Mouse (Mus musculus) liver, adult (tissue): ENCODE measurements around the gene Gm6377.

Source experiments
- GATA4 ChIP-seq: IDR thresholded peaks from 2 replicates; pipeline ENCODE4 v1.6.1; 2014; ENCODE audit warnings: mild to moderate bottlenecking, low read length; ENCODE audit not compliant: insufficient replicate concordance

Gm6377 gene

DNA sequence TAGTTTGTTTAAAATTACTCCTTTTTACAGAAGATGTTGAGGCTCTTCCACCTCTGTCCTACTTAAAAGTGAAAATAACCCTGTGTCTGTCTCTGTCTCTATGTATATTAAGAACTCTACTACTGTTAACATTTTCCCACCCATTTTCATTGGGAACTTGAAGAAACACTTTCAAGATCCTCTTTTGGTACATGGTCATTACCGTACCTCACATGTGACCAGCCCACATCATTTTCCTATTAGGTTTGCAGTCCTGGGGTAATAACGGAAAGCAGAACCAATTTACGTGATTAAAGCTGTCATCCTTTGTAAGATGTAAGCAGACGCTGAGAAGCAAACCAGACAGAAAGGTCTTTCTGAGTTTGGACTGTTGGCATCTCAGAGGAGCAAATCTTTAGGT lies at the start of gene Gm6377:
Gm6377 (plus strand) TSS at position 289 of the 400 bp plus-strand sequence.
- no peak for TF ChIP-seq GATA4

GRCm38 (mm10) chrX:109147108-109147507 lies 49.4 kb upstream of the Gm6377 start:
- no peak for TF ChIP-seq GATA4

GRCm38 (mm10) chrX:109151228-109151627 lies 45.3 kb upstream of the Gm6377 start:
- TF ChIP-seq GATA4: no peak

DNA sequence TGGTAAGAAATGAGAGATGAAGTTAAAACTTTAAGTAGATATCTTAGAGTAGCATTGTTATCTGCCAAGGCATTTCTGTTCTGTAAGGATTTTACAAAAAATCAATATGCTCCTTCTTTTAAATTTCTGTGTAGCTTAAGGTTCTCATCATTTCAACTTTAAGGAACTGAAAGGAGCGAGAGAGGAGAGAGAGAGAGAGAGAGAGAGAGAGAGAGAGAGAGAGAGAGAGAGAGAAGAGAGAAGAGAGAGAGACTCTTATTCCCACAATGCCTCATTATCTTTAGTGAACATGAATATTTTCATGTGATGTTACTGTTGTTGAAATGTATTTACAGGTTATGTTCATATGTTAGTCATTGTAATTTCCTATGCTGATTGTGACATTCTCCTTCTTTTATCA lies 36.2 kb upstream of the Gm6377 start:
- no peak for TF ChIP-seq GATA4

DNA sequence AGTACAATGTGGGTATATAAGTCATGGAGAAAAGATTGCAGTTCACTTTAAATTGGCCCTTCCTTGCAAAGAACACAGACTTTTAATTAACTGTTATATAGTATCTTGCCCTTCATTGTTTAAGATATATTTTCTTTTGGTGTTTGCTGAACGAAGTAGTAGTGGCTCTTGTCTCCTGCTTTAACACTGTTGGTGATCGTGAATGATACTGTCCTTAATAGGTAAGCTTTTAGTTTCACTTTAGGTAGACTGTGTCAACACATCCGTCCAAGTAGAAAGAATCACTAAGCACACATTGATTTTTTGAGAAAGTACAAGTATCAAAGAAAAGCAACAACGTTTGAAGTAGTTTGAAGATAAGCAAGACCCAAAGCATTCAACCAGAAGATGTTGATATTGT lies 35.7 kb upstream of the Gm6377 start:
- TF ChIP-seq GATA4: no peak

DNA sequence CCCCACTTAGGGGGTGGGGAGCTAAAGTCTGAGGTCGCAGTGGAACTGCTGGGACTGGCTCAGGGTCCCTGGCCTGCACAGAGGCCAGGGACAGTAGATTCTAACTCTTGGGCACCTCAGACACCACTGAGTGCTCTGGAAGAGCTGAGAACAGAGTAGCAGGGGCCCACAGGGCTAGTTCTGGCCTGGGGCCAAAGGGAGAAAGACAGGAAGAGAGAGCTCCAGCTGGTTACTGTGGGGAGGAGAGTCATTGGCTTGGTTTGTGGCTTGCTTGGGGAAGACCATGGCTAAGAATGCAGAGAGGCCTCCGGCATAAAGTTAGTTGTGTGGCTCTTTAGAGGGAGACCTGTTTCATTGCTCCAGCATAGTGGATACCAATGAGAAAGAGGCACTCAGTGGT lies 21.5 kb upstream of the Gm6377 start:
- TF ChIP-seq GATA4: no peak

GRCm38 (mm10) chrX:109175470-109175869 lies 21.1 kb upstream of the Gm6377 start:
- TF ChIP-seq GATA4: no peak

DNA sequence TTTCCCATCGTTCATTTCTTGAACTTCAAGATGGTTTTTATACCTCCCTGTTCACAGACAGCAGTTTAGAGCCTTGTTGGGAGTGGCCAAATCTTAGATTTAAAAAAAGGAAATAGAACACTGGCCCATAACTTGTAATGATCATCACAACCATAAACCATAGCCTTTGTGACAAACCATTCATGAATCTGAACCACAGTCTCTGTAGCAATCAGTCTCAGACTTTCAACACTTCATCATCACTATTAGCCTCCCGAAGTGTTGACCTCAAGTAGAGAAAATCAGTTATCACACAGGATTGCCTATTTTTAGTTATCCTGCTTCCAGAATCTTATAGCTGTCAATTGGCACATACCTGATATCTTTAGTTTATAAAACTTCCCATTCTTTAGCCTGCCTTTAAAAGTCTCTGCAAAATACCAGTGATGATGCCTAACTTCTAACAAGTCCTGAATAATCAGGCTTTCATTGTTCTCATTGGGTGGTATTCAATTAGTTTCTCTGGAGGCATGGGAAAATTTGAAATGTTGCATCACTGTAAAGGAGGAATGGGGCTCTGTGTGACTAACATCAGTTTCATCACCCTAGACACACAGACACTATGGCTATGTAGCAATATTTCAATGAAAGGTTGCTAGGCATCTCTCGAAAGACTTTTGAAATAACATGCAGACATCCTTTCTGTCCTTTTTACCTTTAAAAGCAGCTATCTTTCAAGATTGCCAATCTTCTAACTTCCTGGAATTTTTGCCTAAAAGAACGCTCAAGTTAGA lies 11.7 kb upstream of the Gm6377 start:
- no peak for TF ChIP-seq GATA4

DNA sequence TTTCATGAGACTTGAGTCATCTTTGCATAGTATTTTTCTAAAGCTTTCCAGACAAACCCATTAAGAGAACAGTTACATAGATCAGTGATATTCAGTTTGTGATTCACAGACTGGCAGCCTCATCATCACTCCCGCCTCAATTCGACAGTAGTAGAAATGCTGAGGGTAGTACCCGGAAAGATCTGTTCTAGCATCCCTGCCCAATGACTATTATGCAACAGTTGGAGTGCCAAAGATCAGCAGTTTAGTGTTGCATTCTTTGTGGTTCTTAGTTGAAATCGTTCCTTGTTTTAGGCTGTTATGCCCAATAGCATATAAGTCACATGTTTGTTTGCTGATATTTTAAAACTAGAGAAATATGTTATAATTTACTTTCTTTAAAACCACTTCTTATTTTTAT lies 6.9 kb upstream of the Gm6377 start:
- no peak for TF ChIP-seq GATA4

- no peak for TF ChIP-seq GATA4
These were observed 5.6 kb upstream of the Gm6377 start for GRCm38 (mm10) chrX:109190969-109191368.

GRCm38 (mm10) chrX:109191436-109191835 lies 5.1 kb upstream of the Gm6377 start:
- TF ChIP-seq GATA4: no peak

DNA sequence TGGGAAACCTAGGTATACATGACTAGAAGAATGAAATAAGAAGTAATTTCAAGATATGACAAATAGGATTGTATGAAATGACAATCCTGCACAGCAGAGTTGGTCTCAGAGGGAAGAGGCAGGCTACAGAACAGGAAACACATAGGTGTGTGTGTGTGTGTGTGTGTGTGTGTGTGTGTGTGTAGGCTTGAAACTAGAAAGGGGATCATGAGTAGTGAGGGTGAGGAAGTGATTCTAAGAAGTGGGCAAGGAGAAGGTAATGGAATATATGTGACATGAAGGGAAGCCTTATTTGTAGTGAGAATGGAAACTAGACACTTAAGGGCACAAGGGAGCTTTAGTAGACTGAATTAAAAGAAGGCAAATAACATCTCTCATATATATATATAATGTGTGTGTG lies 11.3 kb downstream of the Gm6377 start:
- no peak for TF ChIP-seq GATA4

- TF ChIP-seq GATA4: no peak
These were observed 32.2 kb downstream of the Gm6377 start for GRCm38 (mm10) chrX:109228720-109229119.

DNA sequence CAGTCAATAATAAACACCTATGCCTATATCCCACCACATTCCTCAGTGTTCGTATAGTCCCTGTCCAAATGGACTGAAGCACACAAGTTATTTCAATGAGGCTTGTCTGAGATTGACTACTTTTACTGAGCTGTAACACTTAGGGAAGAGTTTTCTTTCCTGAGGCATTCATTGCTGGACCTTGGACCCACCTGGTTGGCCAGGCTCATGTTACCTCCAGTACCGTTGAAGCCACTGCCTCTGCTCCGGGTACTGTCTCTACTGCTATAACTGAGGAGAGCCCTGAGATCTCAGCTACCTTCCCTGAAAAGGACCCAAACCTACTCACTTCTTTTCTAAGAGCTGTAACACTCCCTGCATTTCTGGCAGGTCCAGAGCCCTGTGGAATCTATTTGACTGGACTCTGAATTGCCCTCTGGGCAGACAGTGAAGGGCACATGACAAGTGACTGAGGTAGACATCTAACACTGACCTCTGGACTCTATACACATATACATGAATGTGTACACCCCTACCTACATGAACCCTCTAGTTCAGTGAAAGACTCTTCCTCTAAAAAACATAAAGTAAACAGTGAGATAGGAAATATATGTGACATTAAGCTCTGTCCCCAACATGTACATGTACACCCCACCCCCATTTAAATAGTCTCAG lies 39.0 kb downstream of the Gm6377 start:
- TF ChIP-seq GATA4: no peak

DNA sequence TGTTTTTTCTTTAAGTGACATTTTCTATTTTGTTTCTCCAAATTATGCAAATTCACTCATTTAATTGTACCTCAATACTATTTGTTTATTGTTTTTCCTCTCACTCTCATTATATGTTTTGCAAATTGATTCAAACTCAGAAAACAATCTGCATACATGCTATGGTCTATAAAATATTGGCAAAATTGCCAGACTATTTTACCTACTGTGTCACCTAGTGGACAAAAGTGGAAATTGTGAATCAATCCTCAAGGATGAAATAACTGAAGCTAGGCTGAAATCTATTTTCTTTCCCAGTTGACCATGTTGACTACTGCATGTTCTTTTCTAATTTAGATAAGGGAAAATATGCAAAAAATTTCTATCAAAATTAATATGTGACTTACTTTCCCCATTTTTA lies 41.6 kb downstream of the Gm6377 start:
- TF ChIP-seq GATA4: no peak
